Mouse (Mus musculus) embryonic fibroblast, embryonic 13.5 days (primary cell): ENCODE data around the gene Tlx2.

ENCODE experiments used
- CTCF ChIP-seq: IDR thresholded peaks from 2 replicates; pipeline ENCODE4 v1.5.1; 2011; ENCODE audit warnings: mild to moderate bottlenecking, control low read depth, low read length, moderate library complexity, borderline replicate concordance; ENCODE audit not compliant: insufficient read depth
- POLR2A ChIP-seq: IDR thresholded peaks from 2 replicates; pipeline ENCODE4 v1.6.1; 2011; ENCODE audit warnings: low read depth, mild to moderate bottlenecking, control low read depth, low read length, moderate library complexity

GRCm38 (mm10) chr6:83117165-83117438, 47.0 kb upstream of the Tlx2 start:
- TF ChIP-seq POLR2A (no peak), CTCF (no peak)
